Mouse (Mus musculus) cerebellum, adult 2 months (tissue): ENCODE data around the gene Gm11034. TPM values are rescaled to one million over a fixed set of nuclear protein-coding genes. Genes with fewer than 3 reads are reported as not detected.

Experiments used
- DNase-seq, 2 experiments: peaks; one replicate each; pipeline ENCODE4 v3.0.0; 2021
- H3K27ac ChIP-seq: fragments of 200-500 bp; 2 replicates; pipeline ENCODE4 v1.5.1; 2012; ENCODE audit warnings: low read length, control low read depth, inconsistent platforms; ENCODE audit not compliant: insufficient read depth
- H3K27me3 ChIP-seq: fragments of 200-500 bp; 2 replicates; pipeline ENCODE4 v1.6.1; 2012; ENCODE audit warnings: inconsistent platforms, mild to moderate bottlenecking, low read length, moderate library complexity; ENCODE audit not compliant: control insufficient read depth, insufficient read depth
- H3K4me1 ChIP-seq: fragments of 200-500 bp; 2 replicates; pipeline ENCODE4 v1.6.1; 2011; ENCODE audit warnings: low read length; ENCODE audit not compliant: control insufficient read depth, insufficient read depth
- H3K4me3 ChIP-seq: fragments of 200-500 bp; replicated peaks from 2 replicates; pipeline ENCODE3; 2011; ENCODE audit warnings: mild to moderate bottlenecking, low read depth, low read length, control low read depth; ENCODE audit not compliant: insufficient read depth
- CTCF ChIP-seq: fragments of 200-500 bp; IDR thresholded peaks from 2 replicates; pipeline ENCODE4 v1.5.1; 2011; ENCODE audit warnings: low read depth, mild to moderate bottlenecking, control low read depth, low read length, moderate library complexity, borderline replicate concordance; ENCODE audit not compliant: insufficient read depth
- POLR2A ChIP-seq: fragments of 200-500 bp; IDR thresholded peaks from 2 replicates; pipeline ENCODE4 v1.6.1; 2011; ENCODE audit warnings: low read length, control low read depth, borderline replicate concordance; ENCODE audit not compliant: insufficient read depth
- WGBS: fragments of 180-500 bp; shearing (Covaris S2); methylation state at CpG from one replicate; pipeline ENCODE4 v1.1.7; 2018; 5-methylcytosine and 5-hydroxymethylcytosine counted together
- polyA plus RNA-seq: library from polyadenylated mRNA; depleted of rRNA; stranded (reverse); fragments of >200 nt; gene quantifications from 2 replicates; pipeline ENCODE4 v1.2.3, GENCODE M21; 2012; rRNA removed

Gm11034 gene
- polyA plus RNA-seq, 1 experiment, result not detected

- no peaks in the 10 kb centered on the region for H3K27me3 ChIP-seq
- WGBS, result 86% methylated on average over 3 of the region's 3 CpGs
Measured at GRCm38 (mm10) chr8:72169681-72170249, 43.7 kb downstream of the Gm11034 start.

GRCm38 (mm10) chr8:72169098-72169668, 44.3 kb downstream of the Gm11034 start:
- no peaks in the 10 kb centered on the region for H3K4me1 ChIP-seq
- DNase-seq, result no peak
- H3K27me3 ChIP-seq, result no peaks in the 10 kb centered on the region
- 92% methylated on average over 3 of the region's 3 CpGs for WGBS
- no peak overlapping the region for H3K4me3 ChIP-seq
- H3K27ac ChIP-seq, result no peak overlapping the region
- TF ChIP-seq CTCF, result no peak
- no peak for TF ChIP-seq POLR2A

More at GRCm38 (mm10) chr8:72169681-72170249, 43.7 kb downstream of the Gm11034 start:
- no peak overlapping the region for H3K27ac ChIP-seq
- DNase-seq, result no peak
- no peak overlapping the region for H3K4me3 ChIP-seq
- no peaks in the 10 kb centered on the region for H3K4me1 ChIP-seq
- TF ChIP-seq CTCF, result no peak
- no peak for TF ChIP-seq POLR2A

Other genes starting within 250 kb of the Gm11034 start
- 0.18 and 0.24 TPM in 2 replicates for gene Cyp4f18, start 204.0 kb downstream of the Gm11034 start, polyA plus RNA-seq
- 0.10 TPM in 1 of 2 replicates, not detected in the other for gene Olfr372, start 172.4 kb downstream of the Gm11034 start, polyA plus RNA-seq
- not detected in 2 replicates for gene Olfr373, start 130.5 kb downstream of the Gm11034 start, polyA plus RNA-seq
- gene Olfr374, start 106.6 kb downstream of the Gm11034 start, polyA plus RNA-seq, result not detected in 2 replicates
- 40.2 and 43.5 TPM in 2 replicates for gene Tpm4, start 78.7 kb downstream of the Gm11034 start, polyA plus RNA-seq
- gene Rab8a, start 52.4 kb downstream of the Gm11034 start, polyA plus RNA-seq, result 67.6 and 68.7 TPM in 2 replicates
- gene Hsh2d, start 24.0 kb downstream of the Gm11034 start, polyA plus RNA-seq, result 0.11 TPM in 1 of 2 replicates, not detected in the other
- gene Cib3, start 799 bp downstream of the Gm11034 start, polyA plus RNA-seq, result not detected in 2 replicates
- 71.2 and 78.5 TPM in 2 replicates for gene Fam32a, start 6.1 kb upstream of the Gm11034 start, polyA plus RNA-seq
- 109 and 112 TPM in 2 replicates for gene Ap1m1, start 26.4 kb upstream of the Gm11034 start, polyA plus RNA-seq
- gene Gm10282, start 91.6 kb upstream of the Gm11034 start, polyA plus RNA-seq, result 3.9 TPM in 2 replicates
- 6.3 and 7.1 TPM in 2 replicates for gene Klf2, start 105.4 kb upstream of the Gm11034 start, polyA plus RNA-seq
- gene Eps15l1, start 207.8 kb upstream of the Gm11034 start, polyA plus RNA-seq, result 74.4 and 77.9 TPM in 2 replicates
- gene Calr3, start 230.2 kb upstream of the Gm11034 start, polyA plus RNA-seq, result 3.0 and 4.4 TPM in 2 replicates
- gene 1700030K09Rik, start 230.2 kb upstream of the Gm11034 start, polyA plus RNA-seq, result 8.5 and 10.4 TPM in 2 replicates